Mouse (Mus musculus) right cerebral cortex, postnatal 36 days (tissue): Measurements from ENCODE around the gene Spink2.
"Not testable (repeated sequence)": the region's sequence is repeated elsewhere in the genome, so short reads cannot be mapped to it uniquely, and the experiment has no call there.

Experiments used
- DNase-seq, 2 experiments: peaks; one replicate each; pipeline ENCODE4 v3.0.0; 2022; ENCODE audit warnings: low spot score in 2 of 2, mixed read lengths in 1 of 2

Spink2 gene

GRCm38 (mm10) chr5:77211236-77211635 is at the start of gene Spink2:
Spink2 (minus strand) TSS chr5:77211471.
- DNase-seq, result no peak

GRCm38 (mm10) chr5:77260141-77260540 is 48.9 kb upstream of the Spink2 start:
- no peak for DNase-seq

- no peak for DNase-seq
Measured at GRCm38 (mm10) chr5:77259315-77259714, 48.0 kb upstream of the Spink2 start.

GRCm38 (mm10) chr5:77257603-77258002 is 46.3 kb upstream of the Spink2 start:
- no peak for DNase-seq

- no peak for DNase-seq
Measured at GRCm38 (mm10) chr5:77254402-77254801, 43.1 kb upstream of the Spink2 start.

- no peak for DNase-seq
Measured at GRCm38 (mm10) chr5:77253154-77253553, 41.9 kb upstream of the Spink2 start.

GRCm38 (mm10) chr5:77252115-77252827 is 41.0 kb upstream of the Spink2 start:
- no peak for DNase-seq

- DNase-seq, result no peak
Measured at GRCm38 (mm10) chr5:77251656-77252055, 40.4 kb upstream of the Spink2 start.

GRCm38 (mm10) chr5:77250083-77250482 is 38.8 kb upstream of the Spink2 start:
- no peak for DNase-seq

- DNase-seq, result no peak
Measured at GRCm38 (mm10) chr5:77245787-77246671, 34.8 kb upstream of the Spink2 start.

GRCm38 (mm10) chr5:77245463-77245786 is 34.2 kb upstream of the Spink2 start:
- no peak for DNase-seq

GRCm38 (mm10) chr5:77244331-77244987 is 33.2 kb upstream of the Spink2 start:
- no peak for DNase-seq

- no peak for DNase-seq
Measured at GRCm38 (mm10) chr5:77237104-77237503, 25.8 kb upstream of the Spink2 start.

- DNase-seq, result no peak
Measured at GRCm38 (mm10) chr5:77234921-77235320, 23.6 kb upstream of the Spink2 start.

- not testable (repeated sequence) for DNase-seq
Measured at GRCm38 (mm10) chr5:77231863-77232262, 20.6 kb upstream of the Spink2 start.

- no peak for DNase-seq
Measured at GRCm38 (mm10) chr5:77228986-77229385, 17.7 kb upstream of the Spink2 start.

- no peak for DNase-seq
Measured at GRCm38 (mm10) chr5:77223043-77223975, 12.0 kb upstream of the Spink2 start.

GRCm38 (mm10) chr5:77217724-77218123 is 6.5 kb upstream of the Spink2 start:
- no peak for DNase-seq

- peak; percentile 59 for DNase-seq
Measured at GRCm38 (mm10) chr5:77217211-77217610, 5.9 kb upstream of the Spink2 start.

- no peak for DNase-seq
Measured at GRCm38 (mm10) chr5:77206134-77206533, 5.1 kb downstream of the Spink2 start.

- no peak for DNase-seq
Measured at GRCm38 (mm10) chr5:77202238-77202637, 9.0 kb downstream of the Spink2 start.
